Mouse (Mus musculus): Measurements from ENCODE around the gene Foxd1.

Foxd1 gene

GRCm38 (mm10) chr13:98390771-98391634 lies 37.0 kb downstream of the Foxd1 start:
- DNase-seq, result no peak

- DNase-seq, result no peak
Measured at GRCm38 (mm10) chr13:98391635-98391990, 37.6 kb downstream of the Foxd1 start.

GRCm38 (mm10) chr13:98392031-98392430 lies 38.0 kb downstream of the Foxd1 start:
- no peak for DNase-seq

- DNase-seq, result no peak
Measured at GRCm38 (mm10) chr13:98393356-98394070, 39.5 kb downstream of the Foxd1 start.

All from cerebellum, adult 18-20 months (tissue).